Mouse (Mus musculus) midbrain, embryonic 12.5 days (tissue): ENCODE data around the gene Hoxa2. TPM values are rescaled to one million over a fixed set of nuclear protein-coding genes. Genes with fewer than 3 reads are reported as not detected.

Experiments
- ATAC-seq: fragments of 200-750 bp; cut with Nextera tagmentation; 2 replicates; pipeline ENCODE4 v1.8.0; 2017; ENCODE audit warnings: low read depth, moderate TSS enrichment, moderate library complexity; ENCODE audit not compliant: low FRiP score
- H3K27ac ChIP-seq: fragments of 300-500 bp; sonication (generic); replicated peaks from 2 replicates; pipeline ENCODE4 v1.5.1; 2016; ENCODE audit warnings: mild to moderate bottlenecking
- H3K27me3 ChIP-seq: fragments of 300-500 bp; sonication (generic); 2 replicates; pipeline ENCODE4 v1.6.1; 2016; ENCODE audit warnings: mild to moderate bottlenecking
- H3K36me3 ChIP-seq: fragments of 300-500 bp; sonication (generic); 2 replicates; pipeline ENCODE4 v1.6.1; 2016
- H3K4me1 ChIP-seq: fragments of 300-500 bp; sonication (generic); 2 replicates; pipeline ENCODE4 v1.6.1; 2016
- H3K4me2 ChIP-seq: fragments of 300-500 bp; sonication (generic); replicated peaks from 2 replicates; pipeline ENCODE4 v1.6.1; 2016; ENCODE audit warnings: mild to moderate bottlenecking, moderate library complexity
- H3K4me3 ChIP-seq: fragments of 300-500 bp; sonication (generic); 2 replicates; pipeline ENCODE4 v1.5.1; 2016; ENCODE audit warnings: mild to moderate bottlenecking
- H3K9ac ChIP-seq: fragments of 300-500 bp; sonication (generic); replicated peaks from 2 replicates; pipeline ENCODE4 v1.6.1; 2016; ENCODE audit warnings: mild to moderate bottlenecking, moderate library complexity
- H3K9me3 ChIP-seq: fragments of 300-500 bp; sonication (generic); 2 replicates; pipeline ENCODE4 v1.6.1; 2016; ENCODE audit warnings: mild to moderate bottlenecking
- WGBS: fragments of 180-500 bp; shearing (Covaris S2); methylation state at CpG from one replicate; pipeline ENCODE4 v1.1.7; 2016; 5-methylcytosine and 5-hydroxymethylcytosine counted together
- polyA plus RNA-seq: library from polyadenylated mRNA; unstranded; fragments of >200 nt; fragmentation: Nextera tagmentation; extraction: Ambion mirVana; gene quantifications from 2 replicates; pipeline ENCODE4 v1.2.1, GENCODE M21; 2016

Hoxa2 gene
- polyA plus RNA-seq, 1 experiment from 2014 or later = 0.13 TPM

DNA sequence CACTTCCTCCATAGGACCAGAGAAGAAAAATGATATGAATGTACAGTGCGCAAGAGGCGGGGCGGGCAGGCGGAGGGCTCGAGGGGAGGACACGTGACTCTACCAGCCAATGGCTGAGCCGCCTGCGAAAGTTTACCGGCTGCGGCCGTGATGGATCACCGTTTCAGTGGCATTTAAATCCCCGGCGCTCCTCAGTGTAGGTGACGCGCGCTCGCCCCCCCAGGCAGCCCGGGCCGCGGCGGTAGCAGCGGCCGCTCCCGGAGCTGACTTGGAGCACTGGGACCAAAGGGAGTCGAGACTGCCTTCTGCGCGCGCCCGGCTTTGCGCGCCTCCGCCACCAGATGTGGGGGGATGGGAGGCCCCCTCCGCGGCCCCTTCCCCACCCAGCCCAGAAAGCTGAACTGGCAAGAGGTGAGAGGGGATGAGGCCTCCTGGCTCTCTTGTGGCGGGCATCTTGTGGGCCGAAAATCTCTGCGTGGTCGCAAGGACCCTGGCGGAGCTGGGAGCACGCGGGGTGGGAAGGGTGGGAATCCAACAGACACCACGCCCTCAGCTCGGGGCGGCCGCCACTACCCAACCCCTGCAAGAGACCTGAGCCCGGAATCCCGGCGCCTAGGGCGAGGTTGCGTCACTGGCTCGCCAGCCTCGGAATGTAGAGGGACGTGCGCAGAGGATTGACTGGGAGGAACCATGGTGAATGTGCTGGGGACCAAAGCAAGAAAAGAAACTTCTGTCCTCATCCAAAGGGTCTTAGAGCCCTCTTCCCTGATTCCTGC, 6.2 kb downstream of the Hoxa2 start, which contains the start of gene Hoxa1:
Gene Hoxa1, minus strand, starts transcription at position 42 of the 776 bp plus-strand sequence.
- no peaks in the 10 kb centered on the region for H3K9me3 ChIP-seq
- H3K4me2 ChIP-seq = peak within 1 kb of the TSS; percentile 97
- H3K27ac ChIP-seq = no peak within 1 kb of the TSS
- peak within 1 kb of the TSS; percentile 43 for H3K9ac ChIP-seq
- peaks cover 97% of the 10 kb centered on the region for H3K27me3 ChIP-seq
- ATAC-seq = peak; percentile 49
- H3K4me1 ChIP-seq = peaks cover 18% of the 10 kb centered on the region
- WGBS = under 1% methylated on average over 55 of the region's 55 CpGs
- no peaks in the 10 kb centered on the region for H3K36me3 ChIP-seq
- H3K4me3 ChIP-seq = peak within 1 kb of the TSS; percentile 53

DNA sequence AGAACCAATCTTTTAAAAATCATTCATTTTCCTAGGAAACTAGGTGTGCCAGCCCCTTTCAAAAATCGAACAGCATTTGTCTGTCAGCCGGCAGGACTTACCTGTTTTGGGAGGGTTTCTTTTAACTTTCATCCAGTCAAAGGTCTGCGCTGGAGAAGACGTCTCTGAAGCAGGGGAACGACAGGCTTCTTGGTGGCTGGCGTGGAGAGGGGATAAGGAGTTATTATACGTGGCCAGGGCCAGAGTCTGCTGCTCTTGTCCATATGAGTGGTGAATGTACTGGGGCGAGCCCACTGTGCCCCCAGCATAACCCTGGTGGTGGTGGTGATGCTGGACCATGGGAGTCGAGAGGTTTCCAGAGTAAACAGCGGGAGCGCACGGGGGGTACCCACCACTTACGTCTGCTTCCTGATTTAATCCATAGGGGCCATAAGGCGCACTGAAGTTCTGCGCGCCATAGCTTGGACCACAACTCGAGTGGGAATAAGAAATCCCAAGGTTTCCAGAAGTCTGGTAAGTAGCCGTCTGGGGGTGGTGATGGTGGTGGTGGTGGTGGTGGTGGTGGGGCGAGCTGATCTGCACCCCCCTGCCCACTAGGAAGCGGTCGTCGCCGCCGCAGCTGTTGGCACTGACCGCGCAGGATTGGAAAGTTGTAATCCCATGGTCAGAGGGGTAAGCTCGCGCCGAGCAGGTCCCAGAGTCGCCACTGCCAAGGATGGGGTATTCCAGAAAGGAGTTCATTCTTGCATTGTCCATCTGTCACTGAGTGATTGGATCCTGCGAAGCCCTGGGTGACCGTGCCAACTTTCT, 7.0 kb downstream of the Hoxa2 start:
- H3K4me3 ChIP-seq = peak overlapping the region; percentile 53
- peaks cover 97% of the 10 kb centered on the region for H3K27me3 ChIP-seq
- no peak overlapping the region for H3K27ac ChIP-seq
- WGBS = 3% methylated on average over 32 of the region's 32 CpGs
- no peak overlapping the region for H3K9ac ChIP-seq
- peaks cover 18% of the 10 kb centered on the region for H3K4me1 ChIP-seq
- ATAC-seq = no peak
- H3K4me2 ChIP-seq = peak overlapping the region; percentile 97
- no peaks in the 10 kb centered on the region for H3K9me3 ChIP-seq
- no peaks in the 10 kb centered on the region for H3K36me3 ChIP-seq

DNA sequence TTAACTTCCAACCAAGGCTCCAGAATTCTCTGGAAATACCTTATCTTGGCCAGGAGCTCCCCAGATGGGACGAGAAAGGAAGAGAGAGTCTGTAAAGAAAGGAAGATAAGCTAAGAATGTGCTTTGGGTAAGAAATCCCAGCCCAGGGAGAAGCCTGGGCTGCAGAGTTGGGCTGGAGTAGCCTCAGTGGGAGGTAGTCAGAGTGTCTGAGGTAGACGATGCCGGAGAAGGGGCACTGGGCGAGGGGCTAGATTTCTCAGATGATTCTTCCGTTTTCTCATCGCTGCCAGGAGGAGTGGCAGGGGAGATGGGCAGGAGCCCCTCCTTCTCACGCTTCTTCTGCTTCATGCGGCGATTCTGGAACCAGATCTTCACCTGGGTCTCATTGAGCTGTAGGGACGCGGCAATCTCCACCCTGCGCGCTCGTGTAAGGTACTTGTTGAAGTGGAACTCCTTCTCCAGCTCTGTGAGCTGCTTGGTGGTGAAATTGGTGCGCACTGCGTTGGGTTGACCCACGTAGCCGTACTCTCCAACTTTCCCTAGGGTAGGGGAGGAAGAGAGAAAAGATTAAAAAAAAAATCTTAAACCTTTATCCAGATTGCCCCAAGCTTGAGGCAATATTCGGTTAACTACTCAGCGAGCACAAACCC, 8.0 kb downstream of the Hoxa2 start:
- Histone ChIP-seq H3K4me1 (peaks cover 18% of the 10 kb centered on the region), H3K27ac (no peak overlapping the region), H3K9me3 (no peaks in the 10 kb centered on the region), H3K36me3 (no peaks in the 10 kb centered on the region), H3K4me3 (no peak overlapping the region), H3K27me3 (peaks cover 98% of the 10 kb centered on the region), H3K4me2 (no peak overlapping the region), H3K9ac (no peak overlapping the region)
- no peak for ATAC-seq
- 2% methylated on average over 20 of the region's 20 CpGs for WGBS

DNA sequence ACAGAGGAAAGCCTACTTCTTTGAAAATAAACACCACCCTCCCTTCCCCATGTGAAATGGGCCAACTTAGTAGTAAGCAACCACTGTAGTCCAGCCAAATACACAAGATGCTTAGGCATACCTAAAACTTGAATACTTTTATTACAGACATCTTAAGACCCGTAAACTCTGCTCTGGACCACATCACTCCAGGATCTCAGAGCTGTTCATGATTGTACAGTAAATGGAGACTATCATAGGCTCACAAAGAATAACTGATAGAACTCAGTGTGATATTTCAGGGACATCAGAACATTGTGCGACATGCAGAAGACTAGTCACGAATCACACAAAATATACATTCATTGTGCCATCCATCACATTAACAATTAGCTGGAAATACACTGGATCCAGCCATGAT, 9.2 kb downstream of the Hoxa2 start:
- WGBS = 44% methylated on average over 3 of the region's 3 CpGs
- no peak for ATAC-seq
- no peaks in the 10 kb centered on the region for H3K9me3 ChIP-seq
- H3K27ac ChIP-seq = no peak overlapping the region
- no peak overlapping the region for H3K9ac ChIP-seq
- no peak overlapping the region for H3K4me3 ChIP-seq
- H3K4me1 ChIP-seq = peaks cover 18% of the 10 kb centered on the region
- no peaks in the 10 kb centered on the region for H3K36me3 ChIP-seq
- peaks cover 97% of the 10 kb centered on the region for H3K27me3 ChIP-seq
- H3K4me2 ChIP-seq = no peak overlapping the region

DNA sequence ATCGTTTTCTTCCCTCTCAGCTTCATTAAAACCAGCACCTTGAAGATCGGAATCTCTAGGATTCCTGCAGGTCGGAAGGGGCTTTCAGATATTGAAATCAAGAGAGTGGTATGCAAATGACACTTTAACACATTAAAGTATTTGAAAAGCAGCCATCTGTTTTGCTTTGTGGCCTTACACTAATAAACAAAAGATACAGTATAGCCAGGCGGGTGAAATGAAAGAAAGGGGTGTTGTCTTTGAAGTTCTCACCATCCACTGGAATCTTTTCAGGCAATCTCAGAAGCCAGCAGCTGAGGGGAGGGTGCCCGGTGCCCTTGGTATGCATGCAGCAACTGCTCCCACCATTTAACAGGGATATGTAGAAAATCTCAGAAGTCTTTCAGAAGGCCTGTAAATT, 10.6 kb downstream of the Hoxa2 start:
- Histone ChIP-seq H3K4me2 (no peak overlapping the region), H3K27me3 (peaks cover 96% of the 10 kb centered on the region), H3K9ac (no peak overlapping the region), H3K9me3 (no peaks in the 10 kb centered on the region), H3K27ac (no peak overlapping the region), H3K4me1 (peaks cover 15% of the 10 kb centered on the region), H3K4me3 (no peak overlapping the region), H3K36me3 (no peaks in the 10 kb centered on the region)
- 4% methylated on average over 5 of the region's 5 CpGs for WGBS
- ATAC-seq = no peak

DNA sequence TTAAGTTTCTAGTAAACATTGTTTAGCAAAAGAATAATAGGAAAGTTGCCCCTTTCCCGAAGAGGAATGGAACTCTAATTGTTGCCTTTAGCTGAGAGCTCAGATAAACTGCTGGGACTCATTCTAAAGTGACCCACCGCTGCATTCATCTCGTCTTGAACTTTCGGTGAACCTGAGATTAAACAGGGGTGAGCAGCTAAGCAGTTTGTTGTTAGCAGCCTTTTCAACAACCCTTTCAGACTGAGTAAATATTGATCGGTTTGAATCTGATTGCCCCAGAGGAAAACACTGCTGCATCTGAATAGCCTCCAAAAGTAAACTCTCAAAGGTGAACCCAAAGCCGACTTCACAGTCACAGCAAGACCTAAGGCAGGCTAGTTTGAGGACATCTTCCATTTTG, 11.4 kb downstream of the Hoxa2 start:
- H3K27ac ChIP-seq = no peak overlapping the region
- H3K36me3 ChIP-seq = no peaks in the 10 kb centered on the region
- 2% methylated on average over 6 of the region's 6 CpGs for whole genome bisulfite sequencing
- H3K9me3 ChIP-seq = no peaks in the 10 kb centered on the region
- no peak overlapping the region for H3K4me3 ChIP-seq
- no peak for ATAC-seq
- H3K9ac ChIP-seq = no peak overlapping the region
- H3K27me3 ChIP-seq = peaks cover 92% of the 10 kb centered on the region
- peaks cover 7% of the 10 kb centered on the region for H3K4me1 ChIP-seq
- H3K4me2 ChIP-seq = no peak overlapping the region

DNA sequence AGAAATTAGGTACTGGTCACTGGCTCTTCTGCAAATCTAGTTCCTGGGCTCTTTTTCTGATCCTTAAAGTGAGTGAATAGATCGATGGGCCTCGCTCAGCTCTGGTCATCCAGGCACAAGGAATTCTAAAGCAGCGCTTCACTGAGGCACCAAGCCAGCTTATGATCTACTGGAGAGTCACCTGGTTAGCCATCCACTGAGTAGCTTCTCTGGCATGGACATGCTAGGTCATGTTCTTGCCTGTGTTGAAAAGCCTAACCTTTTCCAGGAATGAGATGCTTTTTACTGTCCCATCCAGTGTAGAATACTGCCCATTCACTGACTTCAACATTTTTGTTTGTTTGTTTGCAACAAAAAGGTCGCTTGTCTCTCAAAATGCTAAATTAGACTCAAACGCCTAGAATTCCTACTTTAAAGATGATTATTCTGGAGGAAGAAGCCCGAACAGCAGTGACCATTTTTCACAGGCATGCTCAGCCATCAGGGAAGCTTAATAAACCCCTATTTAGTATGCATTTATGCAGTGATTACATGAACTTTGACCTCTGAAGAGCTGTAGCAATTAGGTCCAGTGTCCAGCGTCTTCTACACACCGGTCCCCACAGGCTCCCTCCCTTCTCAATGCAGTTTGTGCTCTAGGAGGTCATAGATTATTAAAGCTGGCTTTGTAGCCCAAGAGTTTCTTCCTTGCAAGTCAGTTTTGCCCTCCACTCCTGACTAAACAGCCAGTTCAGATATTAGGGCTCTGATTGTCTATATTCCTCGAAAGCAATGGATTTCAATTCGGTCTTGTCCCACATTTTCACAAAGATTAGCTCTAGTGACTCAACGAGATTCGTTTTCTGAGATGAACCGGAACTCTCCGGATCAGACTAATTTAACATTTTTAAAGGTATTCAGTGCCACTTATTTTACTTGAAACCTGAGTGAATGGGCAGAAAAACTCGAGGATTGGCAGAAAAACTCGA, 12.1 kb downstream of the Hoxa2 start:
- Histone ChIP-seq H3K4me3 (no peak overlapping the region), H3K9ac (no peak overlapping the region), H3K4me1 (no peaks in the 10 kb centered on the region), H3K27ac (no peak overlapping the region), H3K27me3 (peaks cover 92% of the 10 kb centered on the region), H3K36me3 (no peaks in the 10 kb centered on the region), H3K4me2 (no peak overlapping the region), H3K9me3 (no peaks in the 10 kb centered on the region)
- WGBS = 2% methylated on average over 16 of the region's 16 CpGs
- no peak for ATAC-seq

DNA sequence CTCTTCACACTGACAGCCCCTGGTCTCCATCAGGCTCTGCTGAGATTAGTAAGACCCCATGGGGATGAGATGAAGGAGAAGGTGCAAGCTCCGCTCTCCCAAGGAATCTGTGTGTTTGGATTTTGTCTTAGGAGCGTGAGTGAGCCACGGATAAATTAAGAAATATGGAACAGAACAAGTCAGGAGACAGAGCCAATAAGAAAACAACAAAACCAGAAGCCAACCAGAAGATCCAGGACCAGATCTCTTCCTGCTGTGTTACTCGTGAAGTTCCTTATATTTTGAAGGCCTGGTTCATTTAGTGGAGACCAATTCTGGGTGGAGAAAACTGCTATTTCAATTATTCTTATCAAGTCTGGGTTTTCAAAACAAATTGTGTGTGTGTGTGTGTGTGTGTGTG, 13.1 kb downstream of the Hoxa2 start:
- Histone ChIP-seq H3K36me3 (no peaks in the 10 kb centered on the region), H3K27ac (no peak overlapping the region), H3K4me2 (no peak overlapping the region), H3K4me3 (no peak overlapping the region), H3K9me3 (no peaks in the 10 kb centered on the region), H3K9ac (no peak overlapping the region), H3K27me3 (peaks cover 92% of the 10 kb centered on the region), H3K4me1 (no peaks in the 10 kb centered on the region)
- 3% methylated on average over 4 of the region's 4 CpGs for WGBS
- ATAC-seq = no peak

DNA sequence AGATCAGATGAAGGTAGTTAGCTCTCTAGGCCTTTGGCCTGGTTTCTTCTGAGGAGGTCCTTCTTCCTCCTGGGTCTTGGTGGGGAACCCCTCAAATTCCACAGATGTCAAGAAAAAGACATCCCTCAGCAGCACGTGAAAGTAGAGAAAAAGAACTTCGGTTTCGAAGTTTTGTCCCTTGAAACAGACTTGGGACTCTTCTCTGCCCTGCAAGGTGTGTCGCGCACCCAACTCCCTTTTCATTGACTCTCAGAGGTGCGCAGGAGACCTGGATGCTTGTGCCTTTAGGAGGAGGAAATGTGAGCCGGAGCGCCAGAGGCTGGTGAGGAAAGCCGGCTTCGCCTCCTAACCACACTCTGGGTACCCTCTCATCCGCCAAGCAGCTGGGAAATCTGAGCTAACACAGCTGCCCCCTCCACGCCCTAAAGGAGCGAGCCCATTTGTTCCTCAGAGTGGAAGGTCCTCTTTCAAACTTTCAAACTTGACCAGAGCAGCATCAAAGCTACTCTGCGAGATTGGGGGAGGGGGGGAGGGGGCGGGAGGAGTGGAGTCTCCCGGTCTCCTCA, 14.1 kb downstream of the Hoxa2 start:
- H3K9me3 ChIP-seq = no peaks in the 10 kb centered on the region
- H3K4me2 ChIP-seq = no peak overlapping the region
- no peak for ATAC-seq
- no peaks in the 10 kb centered on the region for H3K36me3 ChIP-seq
- WGBS = 3% methylated on average over 16 of the region's 16 CpGs
- peaks cover 92% of the 10 kb centered on the region for H3K27me3 ChIP-seq
- no peak overlapping the region for H3K9ac ChIP-seq
- H3K4me3 ChIP-seq = no peak overlapping the region
- H3K27ac ChIP-seq = no peak overlapping the region
- no peaks in the 10 kb centered on the region for H3K4me1 ChIP-seq

DNA sequence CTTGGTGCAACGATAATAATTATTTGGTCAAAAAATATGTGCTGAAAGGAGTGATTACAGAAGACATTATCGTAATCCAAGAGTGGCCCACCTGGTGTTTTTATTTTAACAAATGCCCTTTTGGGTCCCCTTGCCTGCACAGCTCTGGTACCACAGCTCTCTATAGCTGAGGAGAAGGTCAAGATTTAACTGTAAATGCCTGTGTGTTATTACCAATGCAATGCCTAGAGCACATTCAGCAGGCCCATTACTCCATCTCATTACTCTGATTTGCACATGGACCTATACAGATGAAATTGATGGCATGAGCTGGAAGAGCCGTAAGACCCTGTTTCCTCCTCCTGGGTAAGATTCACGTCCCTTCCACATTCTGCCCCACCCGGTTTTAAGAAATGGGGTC, 25.5 kb downstream of the Hoxa2 start:
- H3K4me1 ChIP-seq = 0 out of 2 replicates have a peak, but pooled peaks cover 3% of the 10 kb centered on the region
- 89% methylated on average over 5 of the region's 5 CpGs for WGBS
- ATAC-seq = no peak
- H3K27ac ChIP-seq = no peak overlapping the region
- H3K9ac ChIP-seq = no peak overlapping the region
- no peaks in the 10 kb centered on the region for H3K36me3 ChIP-seq
- H3K4me2 ChIP-seq = no peak overlapping the region
- peaks cover 4% of the 10 kb centered on the region for H3K27me3 ChIP-seq
- no peaks in the 10 kb centered on the region for H3K9me3 ChIP-seq
- H3K4me3 ChIP-seq = no peak overlapping the region

DNA sequence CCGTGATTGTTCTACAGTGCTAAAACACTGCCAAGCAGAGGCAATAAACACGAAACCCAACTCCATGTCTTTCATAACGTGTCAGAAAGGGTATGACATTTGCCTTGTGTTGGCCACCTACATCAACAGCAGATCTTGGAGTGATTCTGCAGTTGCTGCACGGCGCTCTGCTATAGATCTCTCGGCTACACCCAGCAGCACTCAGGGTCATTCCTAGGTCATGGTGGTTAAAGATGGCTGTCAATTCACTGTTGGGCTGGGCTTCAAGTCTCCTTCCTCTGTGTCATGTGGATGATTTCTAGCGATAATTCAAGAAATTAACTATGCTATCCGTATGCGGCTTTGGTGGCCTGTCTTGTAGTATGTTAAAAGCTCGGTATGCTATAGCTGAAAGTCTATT, 26.1 kb downstream of the Hoxa2 start:
- Histone ChIP-seq H3K4me2 (no peak overlapping the region), H3K36me3 (no peaks in the 10 kb centered on the region), H3K4me1 (0 out of 2 replicates have a peak, but pooled peaks cover 3% of the 10 kb centered on the region), H3K4me3 (no peak overlapping the region), H3K27ac (no peak overlapping the region), H3K9ac (no peak overlapping the region), H3K27me3 (peaks cover 4% of the 10 kb centered on the region), H3K9me3 (no peaks in the 10 kb centered on the region)
- 82% methylated on average over 10 of the region's 10 CpGs for WGBS
- no peak for ATAC-seq
